Mouse (Mus musculus) neural tube, embryonic 15.5 days (tissue): Measurements from ENCODE around the gene Dock2. TPM values are rescaled to one million over a fixed set of nuclear protein-coding genes. Genes with fewer than 3 reads are reported as not detected.

Experiments used
- ATAC-seq: fragments of 200-750 bp; cut with Nextera tagmentation; 2 replicates; pipeline ENCODE4 v1.8.0; 2017; ENCODE audit warnings: mild to moderate bottlenecking, moderate TSS enrichment, moderate library complexity; ENCODE audit not compliant: low FRiP score
- H3K27ac ChIP-seq: fragments of 300-500 bp; sonication (generic); replicated peaks from 2 replicates; pipeline ENCODE4 v1.5.1; 2015; ENCODE audit warnings: mild to moderate bottlenecking, inconsistent platforms
- H3K27me3 ChIP-seq: fragments of 300-500 bp; sonication (generic); replicated peaks from 2 replicates; pipeline ENCODE4 v1.6.1; 2015; ENCODE audit warnings: inconsistent platforms
- H3K36me3 ChIP-seq: fragments of 300-500 bp; sonication (generic); 2 replicates; pipeline ENCODE4 v1.6.1; 2015; ENCODE audit warnings: inconsistent platforms
- H3K4me1 ChIP-seq: fragments of 300-500 bp; sonication (generic); 2 replicates; pipeline ENCODE4 v1.6.1; 2015; ENCODE audit warnings: inconsistent platforms
- H3K4me2 ChIP-seq: fragments of 300-500 bp; sonication (generic); 2 replicates; pipeline ENCODE4 v1.6.1; 2015; ENCODE audit warnings: inconsistent platforms, mild to moderate bottlenecking, moderate library complexity
- H3K4me3 ChIP-seq: fragments of 300-500 bp; sonication (generic); replicated peaks from 2 replicates; pipeline ENCODE4 v1.5.1; 2015; ENCODE audit warnings: mild to moderate bottlenecking, inconsistent platforms
- H3K9ac ChIP-seq: fragments of 300-500 bp; sonication (generic); replicated peaks from 2 replicates; pipeline ENCODE4 v1.6.1; 2015; ENCODE audit warnings: mild to moderate bottlenecking, inconsistent platforms
- H3K9me3 ChIP-seq: fragments of 300-500 bp; sonication (generic); replicated peaks from 2 replicates; pipeline ENCODE4 v1.6.1; 2016; ENCODE audit warnings: inconsistent platforms
- WGBS: fragments of 180-500 bp; shearing (Covaris S2); methylation state at CpG from one replicate; pipeline ENCODE4 v1.1.7; 2015; ENCODE audit warnings: mixed read lengths; 5-methylcytosine and 5-hydroxymethylcytosine counted together
- polyA plus RNA-seq: library from polyadenylated mRNA; unstranded; fragments of >200 nt; fragmentation: Nextera tagmentation; extraction: Ambion mirVana; gene quantifications from 2 replicates; pipeline ENCODE4 v1.2.1, GENCODE M21; 2015

The Dock2 gene
- polyA plus RNA-seq, 1 experiment from 2014 or later: 1.0 TPM

DNA sequence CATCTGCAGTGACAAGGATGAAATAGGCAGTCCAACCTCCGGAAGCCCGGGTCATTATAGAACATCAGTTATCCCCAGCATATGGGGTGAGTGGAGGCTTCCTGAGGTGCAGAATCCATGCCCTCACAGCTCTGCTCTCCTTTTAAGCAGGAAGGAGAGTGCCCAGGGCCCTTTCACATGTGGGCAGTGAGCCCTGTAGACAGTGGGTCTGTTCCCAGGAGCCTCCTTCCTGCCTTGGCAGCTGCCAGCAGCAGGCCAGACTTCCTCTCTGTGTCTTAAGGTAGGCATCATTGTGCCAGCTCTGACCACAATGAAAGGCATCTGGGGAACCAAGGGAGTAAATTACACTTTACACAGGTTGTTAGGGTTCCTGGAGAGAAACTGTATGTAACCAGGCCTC is 14.3 kb downstream of the Dock2 start:
- no peaks in the 10 kb centered on the region for H3K36me3 ChIP-seq
- no peak overlapping the region for H3K9ac ChIP-seq
- no peaks in the 10 kb centered on the region for H3K9me3 ChIP-seq
- H3K4me2 ChIP-seq: no peak overlapping the region
- no peak overlapping the region for H3K4me3 ChIP-seq
- H3K27me3 ChIP-seq: no peaks in the 10 kb centered on the region
- 93% methylated on average over 2 of the region's 2 CpGs for WGBS
- H3K4me1 ChIP-seq: no peaks in the 10 kb centered on the region
- no peak overlapping the region for H3K27ac ChIP-seq
- no peak for ATAC-seq

DNA sequence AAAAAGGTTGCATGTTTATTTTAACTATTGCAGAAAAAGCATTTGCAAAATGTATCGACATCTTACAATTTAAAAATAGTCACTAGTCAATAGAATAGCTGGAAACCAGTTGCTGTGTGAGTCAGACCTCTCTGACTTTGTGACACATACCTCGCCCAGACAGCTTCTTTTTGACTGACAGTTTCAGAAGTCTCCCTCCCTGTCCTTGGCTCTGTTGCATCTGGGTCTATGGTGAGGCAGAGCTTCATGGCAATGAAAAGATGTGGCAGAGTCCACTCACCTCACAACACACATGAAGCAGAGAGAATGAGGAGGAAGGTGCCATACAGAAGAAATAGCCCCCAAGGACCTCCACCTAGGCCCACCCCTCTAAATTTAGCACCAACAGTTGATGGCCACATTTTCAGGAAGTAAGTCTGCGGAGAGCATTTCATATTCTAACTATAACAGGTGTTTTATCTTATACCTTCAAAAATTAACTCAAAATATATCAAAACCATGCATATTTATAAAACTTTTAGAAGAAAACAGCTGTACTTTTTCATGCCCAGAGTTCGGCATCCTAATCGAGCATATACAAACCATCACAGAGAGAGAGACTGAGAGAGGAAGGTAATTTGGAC is 19.8 kb downstream of the Dock2 start:
- Histone ChIP-seq H3K4me3 (no peak overlapping the region), H3K9me3 (no peaks in the 10 kb centered on the region), H3K4me2 (no peak overlapping the region), H3K27ac (no peak overlapping the region), H3K27me3 (no peaks in the 10 kb centered on the region), H3K4me1 (no peaks in the 10 kb centered on the region), H3K9ac (no peak overlapping the region), H3K36me3 (no peaks in the 10 kb centered on the region)
- no peak for ATAC-seq
- WGBS: 90% methylated on average over 5 of the region's 5 CpGs

DNA sequence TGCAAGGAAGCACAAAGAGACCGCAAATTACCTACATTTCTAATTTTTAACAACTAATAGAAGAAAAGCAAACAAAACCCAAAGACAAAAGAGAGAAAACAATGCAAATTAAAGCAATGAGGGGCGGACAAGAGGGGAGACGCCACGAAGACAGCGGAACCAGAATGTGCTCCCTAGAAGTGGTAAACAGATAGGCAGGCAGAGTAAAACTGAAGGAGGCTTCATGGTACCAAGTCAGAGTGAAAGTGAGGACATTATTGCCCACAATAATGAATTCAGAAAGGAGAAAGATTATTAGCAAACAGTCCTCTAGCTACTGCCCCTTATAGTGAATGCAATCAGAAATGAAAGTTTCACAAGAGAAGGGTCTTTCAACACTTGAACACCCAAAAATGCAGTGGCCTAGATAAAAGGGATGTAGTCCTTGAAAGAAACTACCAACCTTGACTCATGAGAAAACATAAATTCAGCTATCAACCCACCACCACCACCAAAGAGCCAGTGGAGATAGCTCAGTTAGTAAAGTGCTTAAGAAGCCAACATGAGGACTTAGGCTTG is 21.0 kb downstream of the Dock2 start:
- H3K27ac ChIP-seq: no peak overlapping the region
- 91% methylated on average over 5 of the region's 5 CpGs for WGBS
- no peak overlapping the region for H3K4me2 ChIP-seq
- no peaks in the 10 kb centered on the region for H3K27me3 ChIP-seq
- no peak overlapping the region for H3K4me3 ChIP-seq
- no peaks in the 10 kb centered on the region for H3K9me3 ChIP-seq
- no peak for ATAC-seq
- H3K9ac ChIP-seq: no peak overlapping the region
- H3K36me3 ChIP-seq: no peaks in the 10 kb centered on the region
- H3K4me1 ChIP-seq: no peaks in the 10 kb centered on the region

DNA sequence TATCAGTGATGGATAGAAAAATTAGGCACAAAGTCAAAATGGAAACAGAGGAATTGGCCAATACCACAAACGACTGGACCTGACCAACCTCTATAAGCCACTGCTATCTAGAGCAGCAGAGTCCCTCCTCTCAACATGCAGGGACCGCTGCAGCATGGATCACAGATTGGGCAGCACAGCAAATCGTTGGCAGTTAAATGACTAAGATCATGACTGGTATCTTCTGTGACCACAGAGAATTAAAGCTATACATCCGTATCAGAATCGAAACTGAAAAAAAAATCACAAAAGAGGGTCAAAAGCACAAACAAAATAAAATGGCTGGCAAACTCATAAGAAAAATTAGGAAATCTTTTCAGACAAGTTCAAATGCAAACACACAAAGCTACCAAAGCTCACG is 21.6 kb downstream of the Dock2 start:
- H3K4me3 ChIP-seq: no peak overlapping the region
- no peak overlapping the region for H3K9ac ChIP-seq
- H3K9me3 ChIP-seq: no peaks in the 10 kb centered on the region
- H3K4me1 ChIP-seq: no peaks in the 10 kb centered on the region
- H3K27ac ChIP-seq: no peak overlapping the region
- no peaks in the 10 kb centered on the region for H3K27me3 ChIP-seq
- WGBS: 92% methylated on average over 6 of the region's 6 CpGs
- no peaks in the 10 kb centered on the region for H3K36me3 ChIP-seq
- ATAC-seq: no peak
- H3K4me2 ChIP-seq: no peak overlapping the region

DNA sequence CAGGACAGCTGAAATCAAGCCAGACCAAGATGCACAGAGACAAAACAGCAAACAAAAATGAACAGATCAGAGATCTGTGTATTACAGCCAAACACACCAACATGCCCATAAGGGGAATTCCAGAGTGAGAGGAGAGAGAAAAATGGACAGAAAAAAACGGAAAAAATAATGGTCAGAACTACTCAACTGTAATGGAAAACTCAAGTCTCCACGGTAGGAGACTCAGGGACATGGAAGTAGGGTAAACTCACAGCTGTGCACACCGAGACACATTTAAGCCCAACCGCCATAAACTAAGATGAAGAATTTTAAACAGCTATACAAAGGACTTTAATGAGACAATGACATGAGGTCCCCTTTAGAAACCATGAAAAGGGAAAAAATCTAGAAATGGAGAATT is 24.1 kb downstream of the Dock2 start:
- no peaks in the 10 kb centered on the region for H3K4me1 ChIP-seq
- H3K27me3 ChIP-seq: no peaks in the 10 kb centered on the region
- ATAC-seq: no peak
- WGBS: 83% methylated on average over 4 of the region's 4 CpGs
- H3K4me2 ChIP-seq: no peak overlapping the region
- no peaks in the 10 kb centered on the region for H3K9me3 ChIP-seq
- H3K36me3 ChIP-seq: no peaks in the 10 kb centered on the region
- H3K9ac ChIP-seq: no peak overlapping the region
- no peak overlapping the region for H3K27ac ChIP-seq
- no peak overlapping the region for H3K4me3 ChIP-seq

DNA sequence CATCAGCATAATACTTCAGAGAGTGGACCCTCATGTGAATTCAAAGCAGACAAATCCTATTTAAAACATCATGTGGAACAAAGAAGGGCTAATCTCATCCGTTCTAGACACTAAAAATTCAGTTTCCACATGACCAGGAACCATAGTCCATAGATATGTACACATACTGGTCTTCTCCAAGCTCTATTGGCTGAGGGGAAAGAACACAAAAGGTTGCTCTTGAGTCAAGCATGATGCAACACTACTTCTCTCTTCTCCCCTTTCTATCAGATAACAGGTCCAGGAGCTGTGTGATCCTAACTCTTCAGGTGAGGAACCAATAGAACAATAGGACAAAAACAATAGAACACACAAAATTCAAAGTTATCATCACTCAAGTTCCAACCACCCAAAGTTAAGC is 42.6 kb downstream of the Dock2 start:
- 81% methylated on average over 1 of the region's 1 CpGs for WGBS
- H3K27ac ChIP-seq: no peak overlapping the region
- no peaks in the 10 kb centered on the region for H3K4me1 ChIP-seq
- H3K4me3 ChIP-seq: no peak overlapping the region
- no peak for ATAC-seq
- no peak overlapping the region for H3K4me2 ChIP-seq
- no peaks in the 10 kb centered on the region for H3K27me3 ChIP-seq
- no peaks in the 10 kb centered on the region for H3K9me3 ChIP-seq
- no peaks in the 10 kb centered on the region for H3K36me3 ChIP-seq
- H3K9ac ChIP-seq: no peak overlapping the region

DNA sequence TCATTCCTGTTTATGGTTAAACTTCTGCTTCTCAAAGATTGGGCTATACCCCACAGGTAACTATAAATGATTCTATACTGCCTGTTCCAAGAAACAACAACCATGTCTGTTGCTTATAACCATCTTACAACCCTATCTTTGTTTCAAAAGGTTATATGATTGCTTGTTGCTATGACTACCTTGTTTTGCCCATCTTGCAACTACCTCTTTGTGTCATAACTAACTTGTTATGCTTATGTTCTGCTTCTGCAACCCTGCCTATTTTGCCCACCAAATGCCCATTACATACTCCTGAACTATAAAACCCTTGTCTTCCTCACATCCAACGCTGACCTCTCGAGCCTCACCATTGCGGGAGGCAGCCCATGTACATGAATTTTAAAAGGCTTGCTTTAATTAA is 43.9 kb downstream of the Dock2 start:
- H3K4me3 ChIP-seq: no peak overlapping the region
- H3K27ac ChIP-seq: no peak overlapping the region
- H3K9ac ChIP-seq: no peak overlapping the region
- H3K27me3 ChIP-seq: no peaks in the 10 kb centered on the region
- no peak for ATAC-seq
- H3K4me2 ChIP-seq: no peak overlapping the region
- H3K36me3 ChIP-seq: no peaks in the 10 kb centered on the region
- no peaks in the 10 kb centered on the region for H3K9me3 ChIP-seq
- WGBS: 91% methylated on average over 3 of the region's 3 CpGs
- no peaks in the 10 kb centered on the region for H3K4me1 ChIP-seq

DNA sequence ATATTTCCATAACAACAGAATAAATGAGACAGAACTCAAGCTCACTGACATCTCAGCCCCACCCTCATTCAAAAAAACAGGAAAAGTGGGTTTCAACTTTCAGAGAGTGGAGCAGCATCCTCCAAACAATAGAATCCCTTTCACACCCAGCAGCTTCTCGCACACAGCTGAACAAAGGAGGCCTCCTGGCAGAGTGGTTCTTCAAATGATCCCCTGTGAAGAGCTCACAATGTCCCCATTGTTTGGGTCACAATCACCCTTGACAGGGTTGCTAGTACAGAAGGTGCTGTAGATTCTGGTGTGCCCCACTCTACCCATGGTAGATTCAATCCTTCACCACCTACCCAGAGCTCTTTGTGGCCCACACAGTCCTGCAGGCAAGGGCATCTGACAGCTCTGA is 44.7 kb downstream of the Dock2 start:
- H3K4me1 ChIP-seq: no peaks in the 10 kb centered on the region
- no peak for ATAC-seq
- H3K27me3 ChIP-seq: no peaks in the 10 kb centered on the region
- no peaks in the 10 kb centered on the region for H3K9me3 ChIP-seq
- no peak overlapping the region for H3K27ac ChIP-seq
- H3K36me3 ChIP-seq: no peaks in the 10 kb centered on the region
- H3K9ac ChIP-seq: no peak overlapping the region
- H3K4me3 ChIP-seq: no peak overlapping the region
- WGBS: 14% methylated on average over 1 of the region's 1 CpGs
- no peak overlapping the region for H3K4me2 ChIP-seq

DNA sequence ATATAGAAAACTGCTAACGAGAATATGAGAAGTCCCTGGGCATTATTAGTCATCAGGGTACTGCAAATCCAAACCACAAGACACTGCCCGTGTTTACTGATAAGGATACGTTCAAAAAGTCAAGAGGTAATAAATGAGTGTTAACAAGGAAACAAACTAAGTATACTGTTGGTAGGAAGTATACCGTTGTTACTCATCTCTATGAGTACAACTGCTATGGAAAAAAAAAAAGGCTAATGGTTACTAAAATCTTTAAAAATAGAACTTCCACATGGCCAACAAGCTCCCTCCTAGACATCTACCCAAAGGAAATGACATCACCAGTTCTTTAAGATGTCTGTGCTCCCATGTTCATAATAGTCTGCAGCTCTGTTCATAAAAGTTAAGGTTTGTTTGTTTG is 46.5 kb downstream of the Dock2 start:
- H3K4me2 ChIP-seq: no peak overlapping the region
- no peak overlapping the region for H3K4me3 ChIP-seq
- ATAC-seq: no peak
- H3K27ac ChIP-seq: no peak overlapping the region
- H3K36me3 ChIP-seq: no peaks in the 10 kb centered on the region
- H3K9ac ChIP-seq: no peak overlapping the region
- H3K9me3 ChIP-seq: no peaks in the 10 kb centered on the region
- 86% methylated on average over 4 of the region's 4 CpGs for WGBS
- no peaks in the 10 kb centered on the region for H3K4me1 ChIP-seq
- no peaks in the 10 kb centered on the region for H3K27me3 ChIP-seq

DNA sequence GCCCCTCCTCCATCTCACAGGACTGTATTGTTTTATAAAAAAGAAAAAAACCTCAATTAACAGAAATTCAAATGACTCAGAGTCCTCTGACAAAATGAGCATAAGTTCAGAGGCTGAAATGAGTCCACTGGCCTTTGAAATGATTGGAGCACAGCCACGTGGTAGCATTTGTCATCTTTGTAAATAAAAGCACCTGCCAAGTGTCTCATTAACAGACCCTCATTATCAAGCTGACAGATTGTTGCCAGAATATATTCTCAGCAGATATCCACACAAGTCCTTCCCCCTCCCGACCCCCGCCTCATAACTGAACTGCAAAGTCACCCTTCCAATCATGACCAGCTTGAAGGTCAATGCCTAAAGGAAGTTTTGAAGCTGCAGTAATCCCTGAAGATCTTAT is 49.7 kb downstream of the Dock2 start:
- no peak for ATAC-seq
- H3K4me3 ChIP-seq: no peak overlapping the region
- no peaks in the 10 kb centered on the region for H3K36me3 ChIP-seq
- H3K4me2 ChIP-seq: no peak overlapping the region
- H3K9ac ChIP-seq: no peak overlapping the region
- no peaks in the 10 kb centered on the region for H3K4me1 ChIP-seq
- WGBS: 57% methylated on average over 3 of the region's 3 CpGs
- no peaks in the 10 kb centered on the region for H3K9me3 ChIP-seq
- no peak overlapping the region for H3K27ac ChIP-seq
- H3K27me3 ChIP-seq: no peaks in the 10 kb centered on the region

DNA sequence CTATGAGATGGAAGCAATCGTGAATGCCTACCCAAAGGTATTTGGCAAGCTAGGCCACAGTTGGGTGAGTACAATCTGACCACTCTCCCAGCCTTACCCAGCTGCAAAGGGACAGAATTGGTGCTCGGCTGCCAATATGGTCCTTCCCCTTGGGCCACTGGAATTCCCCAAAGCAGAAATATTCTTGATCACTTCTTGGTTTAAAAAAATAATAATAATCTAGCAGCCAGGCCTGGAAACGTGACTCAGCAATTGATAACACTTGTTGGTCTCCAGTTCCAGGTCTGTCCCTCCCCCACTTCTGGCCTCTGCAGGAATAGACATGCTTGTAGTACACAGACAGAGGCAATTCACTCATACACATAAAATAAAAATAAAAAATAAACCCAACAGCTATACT is 56.2 kb downstream of the Dock2 start:
- Histone ChIP-seq H3K27ac (no peak overlapping the region), H3K36me3 (no peaks in the 10 kb centered on the region), H3K27me3 (no peaks in the 10 kb centered on the region), H3K4me3 (no peak overlapping the region), H3K9ac (no peak overlapping the region), H3K9me3 (no peaks in the 10 kb centered on the region), H3K4me2 (no peak overlapping the region), H3K4me1 (no peaks in the 10 kb centered on the region)
- ATAC-seq: no peak
- 82% methylated on average over 3 of the region's 3 CpGs for WGBS

DNA sequence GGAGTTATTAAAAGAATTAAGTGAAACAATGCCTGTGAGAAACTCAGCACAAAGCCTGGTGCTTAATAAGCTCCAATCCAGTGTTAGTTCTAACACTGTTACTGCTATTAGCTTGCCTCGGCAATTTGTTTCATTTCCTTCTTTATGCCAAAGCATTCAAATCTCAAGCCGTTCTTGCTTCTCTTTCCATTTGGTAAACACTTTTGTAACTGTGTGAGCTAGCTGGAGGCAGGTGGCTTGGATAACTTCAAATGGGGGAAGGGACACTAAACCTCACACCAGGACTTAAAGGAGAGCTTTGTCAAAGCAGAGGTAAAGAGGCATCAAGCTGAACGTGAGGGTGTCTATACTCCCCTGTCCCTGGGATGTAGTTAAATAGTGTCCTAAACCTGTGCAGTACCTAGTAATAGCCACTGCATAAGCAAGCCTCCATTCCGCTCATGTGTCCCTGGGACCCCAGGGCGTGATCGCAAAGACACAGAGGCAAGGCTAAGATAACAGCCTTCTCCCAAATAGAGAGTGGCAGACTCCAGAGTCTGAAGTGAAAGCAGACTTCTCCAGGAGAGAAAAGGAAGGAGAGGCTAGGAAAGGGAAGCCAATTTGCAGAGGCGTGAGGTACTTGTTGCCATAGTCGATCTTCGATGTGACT is 56.9 kb downstream of the Dock2 start:
- Histone ChIP-seq H3K27ac (no peak overlapping the region), H3K27me3 (no peaks in the 10 kb centered on the region), H3K9me3 (no peaks in the 10 kb centered on the region), H3K9ac (no peak overlapping the region), H3K4me2 (no peak overlapping the region), H3K36me3 (no peaks in the 10 kb centered on the region), H3K4me3 (no peak overlapping the region), H3K4me1 (no peaks in the 10 kb centered on the region)
- no peak for ATAC-seq
- WGBS: 81% methylated on average over 9 of the region's 9 CpGs
